Mouse (Mus musculus) thymus, adult 2 months (tissue): Measurements from ENCODE around the gene Zfp871.

ENCODE experiments used
- CTCF ChIP-seq: fragments of 200-500 bp; IDR thresholded peaks from 2 replicates; pipeline ENCODE4 v1.5.1; 2012; ENCODE audit warnings: mild to moderate bottlenecking, control low read depth, low read length, moderate library complexity, borderline replicate concordance; ENCODE audit not compliant: control insufficient read depth, poor library complexity, insufficient read depth; ENCODE audit errors: extremely low read depth
- POLR2A ChIP-seq: fragments of 200-500 bp; IDR thresholded peaks from 2 replicates; pipeline ENCODE4 v1.6.1; 2012; ENCODE audit warnings: mild to moderate bottlenecking, low read length, control low read depth, moderate library complexity; ENCODE audit not compliant: control insufficient read depth, poor library complexity, insufficient read depth; ENCODE audit errors: extremely low read depth

GRCm38 (mm10) chr17:32788576-32788975 is 489 bp upstream of the Zfp871 start:
- TF ChIP-seq CTCF = no peak
- no peak for TF ChIP-seq POLR2A
